Mouse (Mus musculus) intestine, postnatal 0 days (tissue): ENCODE results near the gene Hoxc6. TPM values are rescaled to one million over a fixed set of nuclear protein-coding genes. Genes with fewer than 3 reads are reported as not detected.

Experiments
- ATAC-seq: fragments of 200-750 bp; cut with Nextera tagmentation; 2 replicates; pipeline ENCODE4 v1.8.0; 2017; ENCODE audit warnings: mild to moderate bottlenecking, moderate TSS enrichment, moderate library complexity
- H3K27ac ChIP-seq: fragments of 300-500 bp; sonication (generic); 2 replicates; pipeline ENCODE4 v1.5.1; 2014; ENCODE audit warnings: mild to moderate bottlenecking, low read depth, low read length, moderate library complexity
- H3K27me3 ChIP-seq: fragments of 300-500 bp; sonication (generic); replicated peaks from 2 replicates; pipeline ENCODE4 v1.6.1; 2014; ENCODE audit warnings: low read length, mixed read lengths; ENCODE audit not compliant: control insufficient read depth, insufficient read depth
- H3K36me3 ChIP-seq: fragments of 300-500 bp; sonication (generic); 2 replicates; pipeline ENCODE4 v1.6.1; 2014; ENCODE audit warnings: mild to moderate bottlenecking, moderate library complexity; ENCODE audit not compliant: control insufficient read depth, insufficient read depth
- H3K4me1 ChIP-seq: fragments of 300-500 bp; sonication (generic); replicated peaks from 2 replicates; pipeline ENCODE4 v1.6.1; 2014; ENCODE audit warnings: antibody characterized with exemption, low read length, mixed read lengths; ENCODE audit not compliant: control insufficient read depth, insufficient read depth
- H3K4me2 ChIP-seq: fragments of 300-500 bp; sonication (generic); replicated peaks from 2 replicates; pipeline ENCODE4 v1.6.1; 2014; ENCODE audit warnings: low read depth, mild to moderate bottlenecking, moderate library complexity
- H3K4me3 ChIP-seq: fragments of 300-500 bp; sonication (generic); 2 replicates; pipeline ENCODE4 v1.5.1; 2014; ENCODE audit warnings: low read depth, low read length
- H3K9ac ChIP-seq: fragments of 300-500 bp; sonication (generic); 2 replicates; pipeline ENCODE4 v1.6.1; 2014; ENCODE audit warnings: mild to moderate bottlenecking, low read depth, low read length
- H3K9me3 ChIP-seq: fragments of 300-500 bp; sonication (generic); 2 replicates; pipeline ENCODE4 v1.6.1; 2016; ENCODE audit warnings: mixed run types; ENCODE audit not compliant: control insufficient read depth
- CTCF ChIP-seq: sonication (generic); IDR thresholded peaks from 2 replicates; pipeline ENCODE4 v1.5.1; 2016; ENCODE audit warnings: low read depth, mild to moderate bottlenecking, control low read depth, antibody characterized with exemption, moderate library complexity
- WGBS: fragments of 180-500 bp; shearing (Covaris S2); extraction: QIAGEN DNeasy Blood & Tissue Kit; methylation state at CpG from one replicate; pipeline ENCODE4 v1.1.7; 2014; 5-methylcytosine and 5-hydroxymethylcytosine counted together
- polyA plus RNA-seq: library from polyadenylated mRNA; unstranded; fragments of >200 nt; fragmentation: Nextera tagmentation; extraction: Ambion mirVana; gene quantifications from 2 replicates; pipeline ENCODE4 v1.2.1, GENCODE M21; 2015

Gene Hoxc6
- polyA plus RNA-seq, 1 experiment from 2014 or later, result 3.5 TPM

GRCm38 (mm10) chr15:102963259-102963658 is 34.8 kb upstream of the Hoxc6 start:
- H3K4me3 ChIP-seq, result no peak overlapping the region
- 5% methylated on average over 8 of the region's 8 CpGs for WGBS
- peak overlapping the region; percentile 41; the same call in 1 of the 2 replicates for H3K4me2 ChIP-seq
- ATAC-seq, result no peak
- no peak for TF ChIP-seq CTCF
- H3K9me3 ChIP-seq, result no peaks in the 10 kb centered on the region
- H3K27me3 ChIP-seq, result peaks cover 95% of the 10 kb centered on the region
- no peaks in the 10 kb centered on the region for H3K4me1 ChIP-seq
- H3K9ac ChIP-seq, result no peak overlapping the region
- no peaks in the 10 kb centered on the region for H3K36me3 ChIP-seq
- no peak overlapping the region for H3K27ac ChIP-seq

DNA sequence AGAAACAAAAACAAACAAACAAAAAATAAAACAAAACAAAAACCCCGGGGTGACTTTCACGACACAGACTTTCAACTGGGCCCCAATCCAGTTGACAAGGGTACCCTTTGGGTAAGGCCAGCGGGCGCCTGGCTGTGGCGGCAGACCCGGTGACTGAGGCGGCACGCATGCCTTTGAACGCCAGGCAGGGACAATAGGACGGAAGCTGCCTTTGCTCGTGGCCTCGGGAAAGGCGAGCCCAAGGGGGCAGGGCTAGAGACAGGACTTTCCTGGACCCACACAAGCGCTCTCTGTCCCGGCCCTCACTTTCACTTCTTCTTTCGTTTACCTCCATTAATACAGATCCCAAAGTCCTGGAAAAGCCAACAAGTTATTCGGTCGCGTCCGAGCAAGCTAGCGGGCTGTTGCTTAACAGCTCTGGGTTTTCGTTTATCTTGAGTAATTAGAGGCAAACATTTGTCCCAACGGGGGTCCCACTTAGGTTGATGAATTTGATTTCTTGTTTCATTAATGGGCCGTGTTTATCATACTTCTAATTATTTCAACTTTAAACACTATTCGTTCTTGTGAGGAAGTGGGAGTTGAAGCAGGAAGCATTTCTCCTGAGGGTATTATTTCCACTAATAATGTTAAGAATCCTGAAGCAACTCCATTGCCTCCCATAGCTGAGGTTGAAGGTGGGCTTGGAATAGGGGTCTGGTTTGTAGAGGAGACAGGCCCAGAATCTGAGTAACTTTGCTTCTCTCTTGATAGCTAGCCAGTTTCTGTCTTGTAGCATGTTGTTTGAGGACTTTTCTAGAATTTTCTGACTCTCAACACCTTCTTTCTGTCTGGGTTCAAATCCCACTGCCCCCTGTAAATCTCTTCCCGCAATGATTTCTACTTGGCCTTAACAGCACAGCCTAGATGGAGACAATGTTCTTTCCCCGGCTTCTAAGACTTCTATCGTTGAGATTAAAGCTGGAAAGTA is 34.1 kb upstream of the Hoxc6 start:
- peak overlapping the region; percentile 11; the same call in 1 of the 2 replicates for H3K4me3 ChIP-seq

GRCm38 (mm10) chr15:102965003-102965891 is 32.8 kb upstream of the Hoxc6 start:
- no peak for ATAC-seq
- Histone ChIP-seq H3K4me2 (no peak overlapping the region), H3K9me3 (no peaks in the 10 kb centered on the region), H3K27ac (no peak overlapping the region), H3K27me3 (peaks cover 96% of the 10 kb centered on the region), H3K9ac (no peak overlapping the region), H3K4me1 (no peaks in the 10 kb centered on the region), H3K36me3 (no peaks in the 10 kb centered on the region), H3K4me3 (no peak overlapping the region)
- 5% methylated on average over 26 of the region's 26 CpGs for WGBS
- TF ChIP-seq CTCF, result no peak

More for the DNA sequence above, 34.1 kb upstream of the Hoxc6 start:
- peak overlapping the region; percentile 41 for H3K4me2 ChIP-seq
- H3K27me3 ChIP-seq, result peaks cover 95% of the 10 kb centered on the region
- ATAC-seq, result no peak
- H3K9me3 ChIP-seq, result no peaks in the 10 kb centered on the region
- H3K9ac ChIP-seq, result no peak overlapping the region
- 2% methylated on average over 28 of the region's 28 CpGs for WGBS
- no peaks in the 10 kb centered on the region for H3K4me1 ChIP-seq
- no peaks in the 10 kb centered on the region for H3K36me3 ChIP-seq
- TF ChIP-seq CTCF, result no peak
- no peak overlapping the region for H3K27ac ChIP-seq

DNA sequence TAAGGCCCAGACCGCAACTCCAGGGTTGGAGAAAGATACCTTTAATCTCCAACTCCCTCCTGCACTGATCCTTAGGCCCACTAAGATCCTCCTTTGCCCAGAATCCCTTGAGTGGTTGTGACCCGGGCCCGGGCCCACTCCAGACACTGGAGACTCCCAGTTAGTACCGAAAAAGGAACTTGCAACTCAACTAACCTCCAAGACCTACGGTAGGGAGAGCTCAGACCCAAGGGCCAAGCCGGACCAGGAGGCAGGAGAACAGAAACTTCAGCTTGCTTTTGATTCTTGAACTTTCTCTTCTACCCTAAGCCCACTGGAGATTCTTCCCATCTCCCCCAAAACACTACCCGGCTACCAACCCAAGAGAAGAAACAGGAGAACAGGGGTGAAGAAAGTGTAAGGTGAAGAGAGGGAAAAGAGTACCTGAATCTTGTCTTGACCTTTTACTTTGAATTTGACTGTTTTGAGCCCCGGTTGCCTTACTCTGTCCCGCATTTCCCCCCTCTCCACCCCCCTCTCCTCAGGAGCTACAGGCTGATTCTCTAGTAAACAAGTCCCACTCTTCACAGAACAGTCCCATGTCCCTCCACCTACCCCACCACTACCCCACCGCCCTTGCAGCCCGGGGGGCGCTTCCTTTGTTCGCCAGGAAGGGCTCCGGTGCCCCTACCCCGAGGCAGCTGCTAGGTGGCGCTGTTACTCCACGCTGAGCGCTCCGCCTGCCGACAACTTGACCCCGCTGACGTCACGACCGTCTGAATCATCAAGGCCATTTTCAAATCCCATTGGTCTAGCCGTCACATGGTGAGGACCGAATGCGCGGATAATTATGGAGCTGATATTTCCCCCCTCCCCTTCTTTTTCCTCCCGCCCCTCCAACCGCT is 31.9 kb upstream of the Hoxc6 start:
- Histone ChIP-seq H3K9me3 (no peaks in the 10 kb centered on the region), H3K4me3 (0 out of 2 replicates have a peak overlapping the region, but pooled peaks have one; percentile 0), H3K4me1 (no peaks in the 10 kb centered on the region), H3K9ac (no peak overlapping the region), H3K27me3 (peaks cover 96% of the 10 kb centered on the region), H3K4me2 (peak overlapping the region; percentile 25; the same call in 1 of the 2 replicates), H3K27ac (no peak overlapping the region), H3K36me3 (no peaks in the 10 kb centered on the region)
- ATAC-seq, result peak; percentile 35; the same call in 1 of the 2 replicates
- TF ChIP-seq CTCF, result peak; percentile 89
- WGBS, result 4% methylated on average over 30 of the region's 30 CpGs

DNA sequence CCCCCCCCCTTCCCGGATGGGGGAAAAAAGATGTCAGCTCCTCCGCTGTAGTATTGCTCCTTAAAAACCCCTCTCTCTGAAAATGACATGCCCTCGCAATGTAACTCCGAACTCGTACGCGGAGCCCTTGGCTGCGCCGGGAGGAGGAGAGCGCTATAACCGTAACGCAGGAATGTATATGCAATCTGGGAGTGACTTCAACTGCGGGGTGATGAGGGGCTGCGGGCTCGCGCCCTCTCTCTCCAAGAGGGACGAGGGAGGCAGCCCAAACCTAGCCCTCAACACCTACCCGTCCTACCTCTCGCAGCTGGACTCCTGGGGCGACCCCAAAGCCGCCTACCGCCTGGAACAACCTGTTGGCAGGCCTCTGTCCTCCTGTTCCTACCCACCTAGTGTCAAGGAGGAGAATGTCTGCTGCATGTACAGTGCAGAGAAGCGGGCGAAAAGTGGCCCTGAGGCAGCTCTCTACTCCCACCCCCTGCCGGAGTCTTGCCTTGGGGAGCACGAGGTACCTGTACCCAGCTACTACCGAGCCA is 31.2 kb upstream of the Hoxc6 start, which contains the start of gene Hoxc10:
Gene Hoxc10 (plus strand): TSS at position 21 of the 536 bp plus-strand sequence.
- no peak for TF ChIP-seq CTCF
- H3K4me3 ChIP-seq, result peak within 1 kb of the TSS; percentile 0; the same call in 1 of the 2 replicates
- no peaks in the 10 kb centered on the region for H3K9me3 ChIP-seq
- ATAC-seq, result peak; percentile 21; the same call in 1 of the 2 replicates
- peaks cover 96% of the 10 kb centered on the region for H3K27me3 ChIP-seq
- H3K4me2 ChIP-seq, result peak within 1 kb of the TSS; percentile 25; the same call in 1 of the 2 replicates
- WGBS, result 4% methylated on average over 27 of the region's 27 CpGs
- no peaks in the 10 kb centered on the region for H3K4me1 ChIP-seq
- no peak within 1 kb of the TSS for H3K27ac ChIP-seq
- H3K36me3 ChIP-seq, result no peaks in the 10 kb centered on the region
- no peak within 1 kb of the TSS for H3K9ac ChIP-seq
